Mouse (Mus musculus) midbrain, embryonic 13.5 days (tissue): ENCODE data around the gene Zfp869. TPM values are rescaled to one million over a fixed set of nuclear protein-coding genes. Genes with fewer than 3 reads are reported as not detected.
"Not testable (repeated sequence)": the region's sequence is repeated elsewhere in the genome, so short reads cannot be mapped to it uniquely, and the experiment has no call there.

Experiments used
- ATAC-seq: fragments of 200-750 bp; cut with Nextera tagmentation; 2 replicates; pipeline ENCODE4 v1.8.0; 2017; ENCODE audit warnings: mild to moderate bottlenecking, moderate TSS enrichment, moderate library complexity
- H3K27ac ChIP-seq: fragments of 300-500 bp; sonication (generic); 2 replicates; pipeline ENCODE4 v1.5.1; 2015; ENCODE audit warnings: inconsistent platforms, mild to moderate bottlenecking, moderate library complexity
- H3K27me3 ChIP-seq: fragments of 300-500 bp; sonication (generic); 2 replicates; pipeline ENCODE4 v1.6.1; 2015; ENCODE audit warnings: mild to moderate bottlenecking, inconsistent platforms
- H3K36me3 ChIP-seq: fragments of 300-500 bp; sonication (generic); 2 replicates; pipeline ENCODE4 v1.6.1; 2015; ENCODE audit warnings: mild to moderate bottlenecking, inconsistent platforms
- H3K4me1 ChIP-seq: fragments of 300-500 bp; sonication (generic); replicated peaks from 2 replicates; pipeline ENCODE4 v1.6.1; 2015; ENCODE audit warnings: inconsistent platforms
- H3K4me2 ChIP-seq: fragments of 300-500 bp; sonication (generic); replicated peaks from 2 replicates; pipeline ENCODE4 v1.6.1; 2015; ENCODE audit warnings: moderate library complexity, mild to moderate bottlenecking, inconsistent platforms
- H3K4me3 ChIP-seq: fragments of 300-500 bp; sonication (generic); replicated peaks from 2 replicates; pipeline ENCODE4 v1.5.1; 2015; ENCODE audit warnings: mild to moderate bottlenecking, inconsistent platforms
- H3K9ac ChIP-seq: fragments of 300-500 bp; sonication (generic); replicated peaks from 2 replicates; pipeline ENCODE4 v1.6.1; 2015; ENCODE audit warnings: mild to moderate bottlenecking, inconsistent platforms
- H3K9me3 ChIP-seq: fragments of 300-500 bp; sonication (generic); 2 replicates; pipeline ENCODE4 v1.6.1; 2016; ENCODE audit warnings: mild to moderate bottlenecking, inconsistent platforms
- WGBS: fragments of 180-500 bp; shearing (Covaris S2); methylation state at CpG from one replicate; pipeline ENCODE4 v1.1.7; 2015; 5-methylcytosine and 5-hydroxymethylcytosine counted together
- polyA plus RNA-seq: library from polyadenylated mRNA; unstranded; fragments of >200 nt; fragmentation: Nextera tagmentation; extraction: Ambion mirVana; gene quantifications from 2 replicates; pipeline ENCODE4 v1.2.1, GENCODE M21; 2015

Gene Zfp869
- polyA plus RNA-seq, 1 experiment from 2014 or later, result 28.8 TPM

DNA sequence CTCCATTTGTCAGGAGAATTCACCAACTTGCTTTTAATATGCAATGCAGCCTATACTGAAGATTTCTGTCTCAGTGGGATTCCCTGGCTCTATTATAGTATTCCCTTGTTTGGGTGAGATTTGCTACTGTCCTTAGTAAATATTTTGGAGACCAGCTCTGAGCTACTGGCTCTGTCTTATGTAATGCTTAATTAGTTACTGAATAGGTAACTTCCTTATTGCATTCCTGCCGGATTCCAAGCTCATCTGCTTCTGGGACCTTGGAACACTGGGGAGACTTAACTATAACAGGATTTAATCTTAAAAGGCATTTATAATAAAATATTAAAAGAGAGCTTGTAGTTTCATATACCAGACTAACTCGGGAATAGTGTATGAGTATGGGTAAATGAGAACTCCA, 45.5 kb downstream of the Zfp869 start:
- H3K27ac ChIP-seq, H3K4me1 ChIP-seq, H3K9ac ChIP-seq, H3K9me3 ChIP-seq, H3K4me3 ChIP-seq, ATAC-seq, H3K27me3 ChIP-seq, H3K4me2 ChIP-seq: not testable (repeated sequence)
- H3K36me3 ChIP-seq, result peaks cover 32% of the 10 kb centered on the region
- WGBS, result 92% methylated on average over 2 of the region's 2 CpGs

DNA sequence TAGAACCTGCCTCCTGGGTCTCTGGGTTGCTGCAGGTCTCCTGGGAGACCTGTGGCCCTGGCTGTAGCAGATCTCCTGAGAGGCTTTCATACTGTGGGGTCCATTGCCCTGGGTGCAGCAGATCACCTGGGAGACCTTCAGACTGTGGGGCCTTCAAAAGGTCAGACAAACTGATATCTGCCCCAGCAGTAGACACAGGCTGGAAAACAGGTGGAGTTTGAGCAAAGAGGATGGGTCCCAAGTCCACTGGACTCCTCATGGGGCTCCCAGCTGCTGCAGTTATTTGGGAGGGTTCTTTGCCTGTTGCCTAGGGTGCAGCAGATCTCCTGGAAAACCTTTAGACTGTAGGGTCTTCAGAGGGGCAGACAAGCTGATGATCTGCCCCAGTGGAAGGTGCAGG, 49.2 kb downstream of the Zfp869 start:
- Histone ChIP-seq H3K9ac (no peak overlapping the region), H3K4me1 (no peaks in the 10 kb centered on the region), H3K9me3 (peaks cover 4% of the 10 kb centered on the region), H3K36me3 (peaks cover 38% of the 10 kb centered on the region), H3K27me3 (no peaks in the 10 kb centered on the region), H3K4me3 (no peak overlapping the region), H3K4me2 (no peak overlapping the region), H3K27ac (no peak overlapping the region)
- no peak for ATAC-seq

Other genes starting within 250 kb of the Zfp869 start
- gene Gm7697, start 187.7 kb downstream of the Zfp869 start, polyA plus RNA-seq, result not detected in 2 replicates
- gene Zfp868, start 85.2 kb downstream of the Zfp869 start, polyA plus RNA-seq, result 48.6 and 50.8 TPM in 2 replicates
- 2.3 and 2.4 TPM in 2 replicates for gene Zfp964, start 56.2 kb downstream of the Zfp869 start, polyA plus RNA-seq
- 9.2 and 10.2 TPM in 2 replicates for gene Zfp963, start 39.2 kb upstream of the Zfp869 start, polyA plus RNA-seq
- 0.24 and 1.1 TPM in 2 replicates for gene Gm20422, start 64.2 kb upstream of the Zfp869 start, polyA plus RNA-seq
- gene Atp13a1, start 80.4 kb upstream of the Zfp869 start, polyA plus RNA-seq, result 46.6 and 49.0 TPM in 2 replicates
- gene Zfp866, start 80.5 kb upstream of the Zfp869 start, polyA plus RNA-seq, result 49.1 and 51.7 TPM in 2 replicates
- 31.8 and 37.0 TPM in 2 replicates for gene Gmip, start 98.0 kb upstream of the Zfp869 start, polyA plus RNA-seq
- 0.58 and 0.64 TPM in 2 replicates for gene Lpar2, start 111.7 kb upstream of the Zfp869 start, polyA plus RNA-seq
- 59.2 and 65.0 TPM in 2 replicates for gene Pbx4, start 121.8 kb upstream of the Zfp869 start, polyA plus RNA-seq
- 2.1 TPM in 2 replicates for gene Cilp2, start 177.0 kb upstream of the Zfp869 start, polyA plus RNA-seq
- gene Tssk6, start 191.5 kb upstream of the Zfp869 start, polyA plus RNA-seq, result 3.7 and 4.1 TPM in 2 replicates
- 174 and 181 TPM in 2 replicates for gene Ndufa13, start 191.8 kb upstream of the Zfp869 start, polyA plus RNA-seq
- 9.1 and 10.8 TPM in 2 replicates for gene Yjefn3, start 192.0 kb upstream of the Zfp869 start, polyA plus RNA-seq